Mouse (Mus musculus) embryonic facial prominence, embryonic 15.5 days (tissue): ENCODE measurements around the gene Mcpt2. TPM values are rescaled to one million over a fixed set of nuclear protein-coding genes. Genes with fewer than 3 reads are reported as not detected.

Experiments used
- ATAC-seq: fragments of 200-750 bp; cut with Nextera tagmentation; 2 replicates; pipeline ENCODE4 v1.8.0; 2017; ENCODE audit warnings: low read depth, moderate TSS enrichment; ENCODE audit not compliant: insufficient number of reproducible peaks, low FRiP score, low TSS enrichment
- H3K27ac ChIP-seq: fragments of 300-500 bp; sonication (generic); replicated peaks from 2 replicates; pipeline ENCODE4 v1.5.1; 2015; ENCODE audit warnings: mild to moderate bottlenecking, inconsistent platforms
- H3K27me3 ChIP-seq: fragments of 300-500 bp; sonication (generic); 2 replicates; pipeline ENCODE4 v1.6.1; 2015; ENCODE audit warnings: inconsistent platforms
- H3K36me3 ChIP-seq: fragments of 300-500 bp; sonication (generic); 2 replicates; pipeline ENCODE4 v1.6.1; 2015; ENCODE audit warnings: mild to moderate bottlenecking, inconsistent platforms
- H3K4me1 ChIP-seq: fragments of 300-500 bp; sonication (generic); 2 replicates; pipeline ENCODE4 v1.6.1; 2015; ENCODE audit warnings: inconsistent platforms
- H3K4me2 ChIP-seq: fragments of 300-500 bp; sonication (generic); replicated peaks from 2 replicates; pipeline ENCODE4 v1.6.1; 2015; ENCODE audit warnings: mild to moderate bottlenecking, inconsistent platforms
- H3K4me3 ChIP-seq: fragments of 300-500 bp; sonication (generic); replicated peaks from 2 replicates; pipeline ENCODE4 v1.5.1; 2015; ENCODE audit warnings: mild to moderate bottlenecking, inconsistent platforms
- H3K9ac ChIP-seq: fragments of 300-500 bp; sonication (generic); 2 replicates; pipeline ENCODE4 v1.6.1; 2015; ENCODE audit warnings: inconsistent platforms
- H3K9me3 ChIP-seq: fragments of 300-500 bp; sonication (generic); replicated peaks from 2 replicates; pipeline ENCODE4 v1.6.1; 2016; ENCODE audit warnings: inconsistent platforms
- WGBS: fragments of 180-500 bp; shearing (Covaris S2); methylation state at CpG from one replicate; pipeline ENCODE4 v1.1.7; 2015; 5-methylcytosine and 5-hydroxymethylcytosine counted together
- microRNA-seq: library from miRNA; unstranded; fragments of <30 nt; microRNA quantifications from one replicate; pipeline ENCODE4, GENCODE M21; 2016; ENCODE audit warnings: borderline number of aligned reads
- polyA plus RNA-seq: library from polyadenylated mRNA; unstranded; fragments of >200 nt; fragmentation: Nextera tagmentation; extraction: Ambion mirVana; gene quantifications from 2 replicates; pipeline ENCODE4 v1.2.1, GENCODE M21; 2015

Mcpt2 gene
- polyA plus RNA-seq, 1 experiment from 2014 or later = 3.2 TPM

DNA sequence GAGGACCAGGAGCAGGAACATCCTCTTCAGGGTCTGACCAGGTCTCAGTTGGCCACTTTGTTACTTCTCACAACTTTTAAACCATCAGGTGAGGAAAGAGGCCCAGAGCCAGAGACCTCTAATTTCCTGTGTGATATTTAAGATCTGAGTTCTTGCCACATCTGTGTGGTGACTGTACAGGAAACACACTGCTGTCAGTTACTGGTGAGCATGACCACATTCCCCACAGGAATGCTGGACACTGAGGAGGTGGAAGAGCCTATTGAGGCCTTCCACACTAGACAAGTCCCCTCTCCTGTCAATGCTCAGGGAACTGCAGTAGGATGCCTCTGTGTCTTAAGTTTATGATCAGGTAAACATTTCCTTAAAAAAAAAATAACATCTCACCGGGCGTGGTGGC, 43.3 kb downstream of the Mcpt2 start, which contains the start of gene Mcpt8:
TSS of gene Mcpt8 (minus strand) at position 107 of the 400 bp plus-strand sequence.
- 95% methylated on average over 2 of the region's 2 CpGs for WGBS
- ATAC-seq = no peak

DNA sequence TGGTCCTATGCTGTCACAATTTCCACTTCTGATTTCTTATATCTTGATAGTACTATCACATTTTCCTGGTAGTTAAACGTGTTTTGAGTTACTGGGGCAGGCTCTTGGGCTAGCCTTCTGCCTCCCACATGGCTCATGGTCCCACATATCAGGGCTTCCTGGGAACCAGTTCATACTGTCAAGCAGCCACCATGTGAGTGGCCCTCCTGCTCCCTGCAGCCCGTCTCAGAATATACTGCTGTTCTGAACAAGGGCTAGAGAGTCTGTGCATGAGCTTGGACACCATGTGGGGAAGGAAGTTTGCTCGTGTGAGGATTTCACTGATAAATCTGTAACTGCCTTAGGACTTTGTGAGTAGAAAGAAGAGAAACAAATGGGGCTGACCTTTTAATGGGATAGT, 44.9 kb downstream of the Mcpt2 start:
- Histone ChIP-seq H3K4me2 (no peak overlapping the region), H3K4me1 (no peaks in the 10 kb centered on the region), H3K27me3 (no peaks in the 10 kb centered on the region), H3K27ac (no peak overlapping the region), H3K36me3 (no peaks in the 10 kb centered on the region), H3K9ac (no peak overlapping the region), H3K4me3 (no peak overlapping the region), H3K9me3 (no peaks in the 10 kb centered on the region)
- WGBS = 69% methylated on average over 3 of the region's 3 CpGs
- ATAC-seq = no peak

More for the DNA sequence above, 43.3 kb downstream of the Mcpt2 start, which contains the start of gene Mcpt8:
- H3K36me3 ChIP-seq = no peaks in the 10 kb centered on the region
- no peaks in the 10 kb centered on the region for H3K27me3 ChIP-seq
- H3K4me1 ChIP-seq = no peaks in the 10 kb centered on the region
- H3K27ac ChIP-seq = no peak within 1 kb of the TSS
- no peak within 1 kb of the TSS for H3K9ac ChIP-seq
- no peak within 1 kb of the TSS for H3K4me3 ChIP-seq
- no peak within 1 kb of the TSS for H3K4me2 ChIP-seq
- H3K9me3 ChIP-seq = no peaks in the 10 kb centered on the region

DNA sequence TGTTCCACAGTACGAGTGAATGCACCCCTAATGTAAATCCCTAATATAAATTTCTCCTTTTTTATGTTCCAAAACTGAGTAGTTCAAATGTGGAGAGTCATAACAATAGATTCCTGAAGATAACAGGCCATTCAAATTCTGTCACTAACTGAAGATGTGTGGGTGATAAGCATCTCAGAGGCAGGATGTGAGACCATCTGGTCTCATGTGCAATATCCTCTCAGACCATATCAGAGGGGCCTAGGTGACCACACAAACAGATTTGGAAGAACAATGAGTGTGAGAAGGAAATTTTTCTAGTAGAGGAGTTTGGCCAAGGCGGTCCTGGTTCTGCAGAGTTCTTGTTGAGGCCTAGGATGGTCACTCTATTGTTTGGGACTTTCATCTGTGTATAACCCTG, 51.5 kb downstream of the Mcpt2 start:
- H3K4me3 ChIP-seq = no peak overlapping the region
- no peak overlapping the region for H3K27ac ChIP-seq
- WGBS = 77% methylated on average over 2 of the region's 2 CpGs
- no peaks in the 10 kb centered on the region for H3K36me3 ChIP-seq
- no peaks in the 10 kb centered on the region for H3K27me3 ChIP-seq
- ATAC-seq = no peak
- H3K4me1 ChIP-seq = no peaks in the 10 kb centered on the region
- no peak overlapping the region for H3K9ac ChIP-seq
- no peaks in the 10 kb centered on the region for H3K9me3 ChIP-seq
- no peak overlapping the region for H3K4me2 ChIP-seq

Small RNA genes within 50 kb of the gene (microRNA-seq; reads per million reads assigned to microRNA genes)
- not detected for gene Mir6949

Other genes with a start within 250 kb of the Mcpt2 start
- 106 and 115 TPM in 2 replicates for gene Nfatc4, start 218.9 kb upstream of the Mcpt2 start, polyA plus RNA-seq
- 20.8 and 25.0 TPM in 2 replicates for gene Nynrin, start 188.0 kb upstream of the Mcpt2 start, polyA plus RNA-seq
- gene Cbln3, start 157.6 kb upstream of the Mcpt2 start, polyA plus RNA-seq = 0.33 and 0.35 TPM in 2 replicates
- 18.8 and 19.9 TPM in 2 replicates for gene Khnyn, start 157.1 kb upstream of the Mcpt2 start, polyA plus RNA-seq
- 73.9 and 79.1 TPM in 2 replicates for gene Sdr39u1, start 141.7 kb upstream of the Mcpt2 start, polyA plus RNA-seq
- 320 and 374 TPM in 2 replicates for gene Cma1, start 97.4 kb upstream of the Mcpt2 start, polyA plus RNA-seq
- gene Cma2, start 91.1 kb upstream of the Mcpt2 start, polyA plus RNA-seq = 0.67 and 0.88 TPM in 2 replicates
- 0.38 and 0.65 TPM in 2 replicates for gene Mcpt1, start 24.1 kb upstream of the Mcpt2 start, polyA plus RNA-seq
- gene Mcpt9, start 11.5 kb upstream of the Mcpt2 start, polyA plus RNA-seq = not detected in 2 replicates
- gene Mcpt4, start 20.3 kb downstream of the Mcpt2 start, polyA plus RNA-seq = 25.7 and 32.1 TPM in 2 replicates
- gene Mcpt8, start 43.2 kb downstream of the Mcpt2 start, polyA plus RNA-seq = 1.5 and 2.2 TPM in 2 replicates
- 0.28 and 0.67 TPM in 2 replicates for gene Ctsg, start 60.5 kb downstream of the Mcpt2 start, polyA plus RNA-seq
- gene Gzme, start 78.6 kb downstream of the Mcpt2 start, polyA plus RNA-seq = not detected in 2 replicates
- not detected in 2 replicates for gene Gzmd, start 90.6 kb downstream of the Mcpt2 start, polyA plus RNA-seq
- not detected in 2 replicates for gene Gzmg, start 117.5 kb downstream of the Mcpt2 start, polyA plus RNA-seq
- gene Gzmn, start 132.6 kb downstream of the Mcpt2 start, polyA plus RNA-seq = not detected in 2 replicates
- gene Gzmf, start 169.4 kb downstream of the Mcpt2 start, polyA plus RNA-seq = not detected in 2 replicates
- gene Gzmc, start 192.6 kb downstream of the Mcpt2 start, polyA plus RNA-seq = 0.25 and 0.31 TPM in 2 replicates
- 0.46 and 0.67 TPM in 2 replicates for gene Gzmb, start 220.2 kb downstream of the Mcpt2 start, polyA plus RNA-seq